Mouse (Mus musculus) embryonic facial prominence, embryonic 15.5 days (tissue): Measurements from ENCODE around the gene Asb15. TPM values are rescaled to one million over a fixed set of nuclear protein-coding genes. Genes with fewer than 3 reads are reported as not detected.

Experiments
- ATAC-seq: fragments of 200-750 bp; cut with Nextera tagmentation; 2 replicates; pipeline ENCODE4 v1.8.0; 2017; ENCODE audit warnings: low read depth, moderate TSS enrichment; ENCODE audit not compliant: insufficient number of reproducible peaks, low FRiP score, low TSS enrichment
- H3K27ac ChIP-seq: fragments of 300-500 bp; sonication (generic); replicated peaks from 2 replicates; pipeline ENCODE4 v1.5.1; 2015; ENCODE audit warnings: mild to moderate bottlenecking, inconsistent platforms
- H3K27me3 ChIP-seq: fragments of 300-500 bp; sonication (generic); 2 replicates; pipeline ENCODE4 v1.6.1; 2015; ENCODE audit warnings: inconsistent platforms
- H3K36me3 ChIP-seq: fragments of 300-500 bp; sonication (generic); 2 replicates; pipeline ENCODE4 v1.6.1; 2015; ENCODE audit warnings: mild to moderate bottlenecking, inconsistent platforms
- H3K4me1 ChIP-seq: fragments of 300-500 bp; sonication (generic); 2 replicates; pipeline ENCODE4 v1.6.1; 2015; ENCODE audit warnings: inconsistent platforms
- H3K4me2 ChIP-seq: fragments of 300-500 bp; sonication (generic); replicated peaks from 2 replicates; pipeline ENCODE4 v1.6.1; 2015; ENCODE audit warnings: mild to moderate bottlenecking, inconsistent platforms
- H3K4me3 ChIP-seq: fragments of 300-500 bp; sonication (generic); replicated peaks from 2 replicates; pipeline ENCODE4 v1.5.1; 2015; ENCODE audit warnings: mild to moderate bottlenecking, inconsistent platforms
- H3K9ac ChIP-seq: fragments of 300-500 bp; sonication (generic); 2 replicates; pipeline ENCODE4 v1.6.1; 2015; ENCODE audit warnings: inconsistent platforms
- H3K9me3 ChIP-seq: fragments of 300-500 bp; sonication (generic); replicated peaks from 2 replicates; pipeline ENCODE4 v1.6.1; 2016; ENCODE audit warnings: inconsistent platforms
- WGBS: fragments of 180-500 bp; shearing (Covaris S2); methylation state at CpG from one replicate; pipeline ENCODE4 v1.1.7; 2015; 5-methylcytosine and 5-hydroxymethylcytosine counted together
- polyA plus RNA-seq: library from polyadenylated mRNA; unstranded; fragments of >200 nt; fragmentation: Nextera tagmentation; extraction: Ambion mirVana; gene quantifications from 2 replicates; pipeline ENCODE4 v1.2.1, GENCODE M21; 2015

Asb15 gene
- polyA plus RNA-seq, 1 experiment from 2014 or later = not detected

- no peak overlapping the region for H3K27ac ChIP-seq
- WGBS = 77% methylated on average over 3 of the region's 3 CpGs
- no peak for ATAC-seq
Observed at GRCm38 (mm10) chr6:24538435-24538834, 10.5 kb downstream of the Asb15 start.

GRCm38 (mm10) chr6:24540106-24540505 is 12.2 kb downstream of the Asb15 start:
- H3K27me3 ChIP-seq = no peaks in the 10 kb centered on the region
- ATAC-seq = no peak
- no peaks in the 10 kb centered on the region for H3K4me1 ChIP-seq
- WGBS = 76% methylated on average over 4 of the region's 4 CpGs
- no peak overlapping the region for H3K9ac ChIP-seq
- H3K9me3 ChIP-seq = no peaks in the 10 kb centered on the region
- H3K27ac ChIP-seq = no peak overlapping the region
- no peak overlapping the region for H3K4me3 ChIP-seq
- no peak overlapping the region for H3K4me2 ChIP-seq
- H3K36me3 ChIP-seq = no peaks in the 10 kb centered on the region

More at GRCm38 (mm10) chr6:24538435-24538834, 10.5 kb downstream of the Asb15 start:
- H3K9ac ChIP-seq = no peak overlapping the region
- H3K9me3 ChIP-seq = no peaks in the 10 kb centered on the region
- no peaks in the 10 kb centered on the region for H3K4me1 ChIP-seq
- H3K36me3 ChIP-seq = no peaks in the 10 kb centered on the region
- no peak overlapping the region for H3K4me3 ChIP-seq
- no peaks in the 10 kb centered on the region for H3K27me3 ChIP-seq
- H3K4me2 ChIP-seq = no peak overlapping the region

- no peaks in the 10 kb centered on the region for H3K9me3 ChIP-seq
- no peak for ATAC-seq
- H3K27me3 ChIP-seq = no peaks in the 10 kb centered on the region
- H3K9ac ChIP-seq = no peak overlapping the region
- H3K4me1 ChIP-seq = no peaks in the 10 kb centered on the region
- no peaks in the 10 kb centered on the region for H3K36me3 ChIP-seq
- no peak overlapping the region for H3K4me2 ChIP-seq
- H3K4me3 ChIP-seq = no peak overlapping the region
- H3K27ac ChIP-seq = no peak overlapping the region
Observed at GRCm38 (mm10) chr6:24542393-24542792, 14.4 kb downstream of the Asb15 start.

- Histone ChIP-seq H3K4me1 (no peaks in the 10 kb centered on the region), H3K4me3 (no peak overlapping the region), H3K4me2 (no peak overlapping the region), H3K36me3 (no peaks in the 10 kb centered on the region), H3K27ac (no peak overlapping the region), H3K27me3 (no peaks in the 10 kb centered on the region), H3K9me3 (no peaks in the 10 kb centered on the region), H3K9ac (no peak overlapping the region)
- no peak for ATAC-seq
- 55% methylated on average over 6 of the region's 6 CpGs for WGBS
Observed at GRCm38 (mm10) chr6:24543119-24543591, 15.2 kb downstream of the Asb15 start.

GRCm38 (mm10) chr6:24546716-24547420 is 18.9 kb downstream of the Asb15 start:
- Histone ChIP-seq H3K27me3 (no peaks in the 10 kb centered on the region), H3K4me1 (no peaks in the 10 kb centered on the region), H3K9ac (no peak overlapping the region), H3K4me2 (no peak overlapping the region), H3K4me3 (no peak overlapping the region), H3K27ac (no peak overlapping the region), H3K36me3 (no peaks in the 10 kb centered on the region), H3K9me3 (no peaks in the 10 kb centered on the region)
- WGBS = 58% methylated on average over 1 of the region's 1 CpGs
- ATAC-seq = no peak

GRCm38 (mm10) chr6:24549801-24550200 is 21.9 kb downstream of the Asb15 start:
- Histone ChIP-seq H3K4me3 (no peak overlapping the region), H3K27ac (no peak overlapping the region), H3K27me3 (no peaks in the 10 kb centered on the region), H3K36me3 (no peaks in the 10 kb centered on the region), H3K4me1 (no peaks in the 10 kb centered on the region), H3K4me2 (no peak overlapping the region), H3K9ac (no peak overlapping the region), H3K9me3 (no peaks in the 10 kb centered on the region)
- WGBS = 78% methylated on average over 2 of the region's 2 CpGs
- no peak for ATAC-seq

GRCm38 (mm10) chr6:24552046-24552445 is 24.1 kb downstream of the Asb15 start:
- ATAC-seq = no peak
- H3K27ac ChIP-seq = no peak overlapping the region
- WGBS = 65% methylated on average over 7 of the region's 7 CpGs

GRCm38 (mm10) chr6:24554427-24555086 is 26.6 kb downstream of the Asb15 start:
- no peak for ATAC-seq
- H3K27ac ChIP-seq = no peak overlapping the region
- H3K4me3 ChIP-seq = no peak overlapping the region
- no peaks in the 10 kb centered on the region for H3K36me3 ChIP-seq
- WGBS = 39% methylated on average over 11 of the region's 11 CpGs
- H3K9ac ChIP-seq = no peak overlapping the region
- H3K9me3 ChIP-seq = no peaks in the 10 kb centered on the region
- H3K4me2 ChIP-seq = 0 out of 2 replicates have a peak overlapping the region, but pooled peaks have one; percentile 10
- H3K4me1 ChIP-seq = no peaks in the 10 kb centered on the region
- H3K27me3 ChIP-seq = no peaks in the 10 kb centered on the region

More at GRCm38 (mm10) chr6:24552046-24552445, 24.1 kb downstream of the Asb15 start:
- Histone ChIP-seq H3K27me3 (no peaks in the 10 kb centered on the region), H3K9me3 (no peaks in the 10 kb centered on the region), H3K36me3 (no peaks in the 10 kb centered on the region), H3K4me3 (no peak overlapping the region), H3K9ac (no peak overlapping the region), H3K4me2 (no peak overlapping the region), H3K4me1 (no peaks in the 10 kb centered on the region)

GRCm38 (mm10) chr6:24555488-24555887 is 27.5 kb downstream of the Asb15 start:
- ATAC-seq = no peak
- H3K4me1 ChIP-seq = no peaks in the 10 kb centered on the region
- H3K9me3 ChIP-seq = no peaks in the 10 kb centered on the region
- no peak overlapping the region for H3K27ac ChIP-seq
- H3K4me3 ChIP-seq = no peak overlapping the region
- H3K36me3 ChIP-seq = no peaks in the 10 kb centered on the region
- H3K4me2 ChIP-seq = no peak overlapping the region
- H3K27me3 ChIP-seq = no peaks in the 10 kb centered on the region
- H3K9ac ChIP-seq = no peak overlapping the region
- 51% methylated on average over 2 of the region's 2 CpGs for WGBS

- no peak for ATAC-seq
- Histone ChIP-seq H3K4me2 (no peak overlapping the region), H3K27ac (no peak overlapping the region), H3K9ac (no peak overlapping the region), H3K4me3 (no peak overlapping the region), H3K27me3 (no peaks in the 10 kb centered on the region), H3K36me3 (no peaks in the 10 kb centered on the region), H3K9me3 (no peaks in the 10 kb centered on the region), H3K4me1 (no peaks in the 10 kb centered on the region)
- WGBS = 75% methylated on average over 9 of the region's 9 CpGs
Observed at GRCm38 (mm10) chr6:24564081-24564480, 36.1 kb downstream of the Asb15 start.

- Histone ChIP-seq H3K9me3 (no peaks in the 10 kb centered on the region), H3K9ac (no peak overlapping the region), H3K27ac (no peak overlapping the region), H3K4me2 (no peak overlapping the region), H3K4me3 (no peak overlapping the region), H3K36me3 (no peaks in the 10 kb centered on the region), H3K27me3 (no peaks in the 10 kb centered on the region), H3K4me1 (no peaks in the 10 kb centered on the region)
- no peak for ATAC-seq
- WGBS = 90% methylated on average over 1 of the region's 1 CpGs
Observed at GRCm38 (mm10) chr6:24564886-24565285, 36.9 kb downstream of the Asb15 start.
